Mouse (Mus musculus) MEL (cell line): Measurements from ENCODE around the gene Susd2. TPM values are rescaled to one million over a fixed set of nuclear protein-coding genes. Genes with fewer than 3 reads are reported as not detected.

Experiments used
- DNase-seq: peaks from one replicate; pipeline ENCODE4 v3.0.0; 2011; ENCODE audit warnings: low read depth, low spot score
- H3K27ac ChIP-seq: 2 replicates; pipeline ENCODE4 v1.5.1; 2012; ENCODE audit warnings: low read depth, mild to moderate bottlenecking, control low read depth, low read length, moderate library complexity; ENCODE audit not compliant: control insufficient read depth
- H3K27me3 ChIP-seq, 2 experiments: fragments of 150-350 bp in 1 of 2; sonication (generic) in 1 of 2; 2 replicates each; pipeline ENCODE4 v1.6.1; 2012; ENCODE audit warnings: low read length in 2 of 2, mild to moderate bottlenecking in 2 of 2, improper control_type of control experiment in 1 of 2, moderate library complexity in 1 of 2; ENCODE audit not compliant: insufficient read depth in 2 of 2, control insufficient read depth in 1 of 2
- H3K36me3 ChIP-seq, 2 experiments: 2 replicates each; pipeline ENCODE4 v1.6.1; 2012 to 2014; ENCODE audit warnings: low read length in 2 of 2, improper control_type of control experiment in 1 of 2, inconsistent platforms in 1 of 2, mild to moderate bottlenecking in 1 of 2; ENCODE audit not compliant: insufficient read depth in 2 of 2, control insufficient read depth in 1 of 2
- H3K4me1 ChIP-seq, 2 experiments: fragments of 150-350 bp in 1 of 2; sonication (generic) in 1 of 2; 2 replicates each; pipeline ENCODE4 v1.6.1; 2012; ENCODE audit warnings: low read length in 2 of 2, improper control_type of control experiment in 1 of 2, mild to moderate bottlenecking in 1 of 2; ENCODE audit not compliant: insufficient read depth in 2 of 2, control insufficient read depth in 1 of 2
- H3K4me3 ChIP-seq, 2 experiments: fragments of 150-350 bp in 1 of 2; sonication (generic) in 1 of 2; 2 replicates each; pipeline ENCODE4 v1.5.1; 2012; ENCODE audit warnings: low read depth in 2 of 2, low read length in 2 of 2, mild to moderate bottlenecking in 2 of 2, moderate library complexity in 2 of 2, control low read depth in 1 of 2, improper control_type of control experiment in 1 of 2; ENCODE audit not compliant: control insufficient read depth in 1 of 2, insufficient read depth in 1 of 2
- H3K79me2 ChIP-seq: 2 replicates; pipeline ENCODE4 v1.6.1; 2012; ENCODE audit warnings: mild to moderate bottlenecking, low read length, moderate library complexity; ENCODE audit not compliant: control insufficient read depth, poor library complexity, insufficient read depth
- H3K9ac ChIP-seq: 2 replicates; pipeline ENCODE4 v1.6.1; 2012; ENCODE audit warnings: low read depth, mild to moderate bottlenecking, control low read depth, low read length, moderate library complexity; ENCODE audit not compliant: control insufficient read depth, poor library complexity, severe bottlenecking
- H3K9me3 ChIP-seq: fragments of 150-350 bp; sonication (generic); replicated peaks from 2 replicates; pipeline ENCODE4 v1.6.1; 2012; ENCODE audit warnings: mild to moderate bottlenecking, low read length, improper control_type of control experiment, moderate library complexity; ENCODE audit not compliant: insufficient read depth
- BHLHE40 ChIP-seq: IDR thresholded peaks from 2 replicates; pipeline ENCODE4 v1.6.1; 2012; ENCODE audit warnings: low read depth, mild to moderate bottlenecking, inconsistent platforms, low read length, improper control_type of control experiment, borderline replicate concordance
- CHD2 ChIP-seq: IDR thresholded peaks from 2 replicates; pipeline ENCODE4 v1.6.1; 2011; ENCODE audit warnings: low read length, improper control_type of control experiment
- CTCF ChIP-seq, 3 experiments: IDR thresholded peaks in 2 of 3; conservative IDR thresholded peaks in 1 of 3; 2 replicates each; pipeline ENCODE4 v1.5.1; 2011 to 2012; ENCODE audit warnings: low read length in 3 of 3, low read depth in 2 of 3, mild to moderate bottlenecking in 2 of 3, improper control_type of control experiment in 1 of 3, inconsistent platforms in 1 of 3, mixed read lengths in 1 of 3, moderate library complexity in 1 of 3; ENCODE audit not compliant: control insufficient read depth in 1 of 3, insufficient read depth in 1 of 3, poor library complexity in 1 of 3, severe bottlenecking in 1 of 3
- ELF1 ChIP-seq: IDR thresholded peaks from 2 replicates; pipeline ENCODE4 v1.6.1; 2014; ENCODE audit warnings: low read depth, mild to moderate bottlenecking, inconsistent platforms, low read length, improper control_type of control experiment, moderate library complexity
- ETS1 ChIP-seq: IDR thresholded peaks from 2 replicates; pipeline ENCODE4 v1.6.1; 2012; ENCODE audit warnings: low read depth, mild to moderate bottlenecking, inconsistent platforms, low read length, improper control_type of control experiment, moderate library complexity
- GATA1 ChIP-seq: IDR thresholded peaks from 2 replicates; pipeline ENCODE4 v1.6.1; 2011; ENCODE audit warnings: low read depth, low read length, improper control_type of control experiment
- JUND ChIP-seq: IDR thresholded peaks from 2 replicates; pipeline ENCODE4 v1.6.1; 2011; ENCODE audit warnings: low read depth, mild to moderate bottlenecking, improper control_type of control experiment, low read length
- KAT2A ChIP-seq: conservative IDR thresholded peaks from 2 replicates; pipeline ENCODE4 v1.6.1; 2012; ENCODE audit warnings: low read depth, low read length, improper control_type of control experiment, inconsistent platforms
- MAFK ChIP-seq: IDR thresholded peaks from 2 replicates; pipeline ENCODE4 v1.6.1; 2011; ENCODE audit warnings: low read depth, mild to moderate bottlenecking, low read length, improper control_type of control experiment, borderline replicate concordance
- MAX ChIP-seq: IDR thresholded peaks from 2 replicates; pipeline ENCODE4 v1.6.1; 2011; ENCODE audit warnings: low read length, improper control_type of control experiment
- MEF2A ChIP-seq: IDR thresholded peaks from 2 replicates; pipeline ENCODE4 v1.6.1; 2014; ENCODE audit warnings: low read depth, mild to moderate bottlenecking, inconsistent platforms, low read length, improper control_type of control experiment; ENCODE audit not compliant: poor library complexity, insufficient replicate concordance, severe bottlenecking; ENCODE audit errors: extremely low read depth
- MYC ChIP-seq: IDR thresholded peaks from 2 replicates; pipeline ENCODE4 v1.6.1; 2011; ENCODE audit warnings: low read depth, mild to moderate bottlenecking, low read length, improper control_type of control experiment, moderate library complexity
- NRF1 ChIP-seq: IDR thresholded peaks from 2 replicates; pipeline ENCODE4 v1.6.1; 2014; ENCODE audit warnings: low read depth, mild to moderate bottlenecking, inconsistent platforms, low read length, improper control_type of control experiment, moderate library complexity; ENCODE audit not compliant: poor library complexity, insufficient read depth, severe bottlenecking
- RAD21 ChIP-seq: IDR thresholded peaks from 2 replicates; pipeline ENCODE4 v1.6.1; 2011; ENCODE audit warnings: mild to moderate bottlenecking, low read depth, low read length, improper control_type of control experiment
- RCOR1 ChIP-seq: IDR thresholded peaks from 2 replicates; pipeline ENCODE4 v1.6.1; 2012; ENCODE audit warnings: low read depth, mild to moderate bottlenecking, inconsistent platforms, low read length, improper control_type of control experiment
- TAL1 ChIP-seq: IDR thresholded peaks from 2 replicates; pipeline ENCODE4 v1.6.1; 2012; ENCODE audit warnings: mild to moderate bottlenecking, inconsistent platforms, low read length, moderate library complexity, mixed read lengths
- TBP ChIP-seq: IDR thresholded peaks from 2 replicates; pipeline ENCODE4 v1.8.0; 2011; ENCODE audit warnings: low read depth, low read length, improper control_type of control experiment
- UBTF ChIP-seq: IDR thresholded peaks from 2 replicates; pipeline ENCODE4 v1.6.1; 2012; ENCODE audit warnings: low read depth, mild to moderate bottlenecking, inconsistent platforms, low read length, improper control_type of control experiment, moderate library complexity, borderline replicate concordance; ENCODE audit not compliant: insufficient read depth
- USF1 ChIP-seq: IDR thresholded peaks from 2 replicates; pipeline ENCODE4 v1.6.1; 2014; ENCODE audit warnings: low read depth, mild to moderate bottlenecking, inconsistent platforms, low read length, improper control_type of control experiment, moderate library complexity
- ZNF384 ChIP-seq: IDR thresholded peaks from 2 replicates; pipeline ENCODE4 v1.6.1; 2012; ENCODE audit warnings: low read depth, mild to moderate bottlenecking, inconsistent platforms, low read length, improper control_type of control experiment
- polyA plus RNA-seq, 2 experiments: library from polyadenylated mRNA; stranded (reverse) in 1 of 2; unstranded in 1 of 2; fragments of >175 nt in 1 of 2; fragments of >200 nt in 1 of 2; gene quantifications; 2 replicates each; pipeline versions ENCODE4 v1.2.1 to v1.2.4; 2012; ENCODE audit warnings: low replicate concordance in 2 of 2, low read depth in 1 of 2; ENCODE audit not compliant: insufficient read length in 2 of 2, insufficient read depth in 1 of 2, missing spikeins in 1 of 2
- total RNA-seq: library from RNA; depleted of rRNA; stranded (reverse); fragments of 300-350 nt; gene quantifications from 2 replicates; pipeline ENCODE4 v1.2.3, GENCODE M21; 2012

The Susd2 gene
- total and polyA plus RNA-seq, 3 experiments, result 0.12 to 0.15 TPM; not detected in 1

GRCm38 (mm10) chr10:75667115-75667910 lies 23.5 kb upstream of the Susd2 start (continued):
- TF ChIP-seq RCOR1, result no peak
- TF ChIP-seq MEF2A, result peak; percentile 75; the same call in 1 of the 2 replicates
- TF ChIP-seq TBP, result no peak
- no peak for TF ChIP-seq MAX
- no peak for TF ChIP-seq MAFK
- peak; percentile 63 for TF ChIP-seq CHD2
- TF ChIP-seq ZNF384, result no peak
- TF ChIP-seq UBTF, result no peak
- no peak for TF ChIP-seq GATA1
- TF ChIP-seq CTCF (IDR thresholded peaks at IDR 0.05 in 2 of 3, conservative IDR thresholded peaks at IDR 0.05 in 1 of 3; ENCODE audit: control insufficient read depth in 1 of 3, insufficient read depth in 1 of 3, low read depth in 2 of 3, low read length in 3 of 3, poor library complexity in 1 of 3, severe bottlenecking in 1 of 3), result no peak
- TF ChIP-seq ELF1, result no peak
- TF ChIP-seq NRF1, result peak; percentile 3; the same call in 1 of the 2 replicates

GRCm38 (mm10) chr10:75666451-75667030 lies 22.7 kb upstream of the Susd2 start:
- Histone ChIP-seq H3K27me3 (no peaks in the 10 kb centered on the region), H3K4me1 (no peaks in the 10 kb centered on the region; a peak in 2 of 4 replicates), H3K9me3 (no peaks in the 10 kb centered on the region), H3K9ac (peak overlapping the region; percentile 19; the same call in 1 of the 2 replicates), H3K36me3 (peaks cover 3 to 4% of the 10 kb centered on the region in 2 experiments; a peak in 3 of 4 replicates), H3K27ac (no peak overlapping the region), H3K79me2 (peaks cover 4% of the 10 kb centered on the region), H3K4me3 (no peak overlapping the region; a peak in 1 of 4 replicates)
- DNase-seq, result no peak
- TF ChIP-seq MEF2A (no peak), BHLHE40 (no peak), MYC (no peak), ETS1 (no peak), JUND (no peak), RAD21 (no peak), KAT2A (no peak), USF1 (no peak), TAL1 (no peak)
